Mouse (Mus musculus) MN1 (cell line): ENCODE measurements around the gene Cdh4.

Experiments used
- DNase-seq: peaks from one replicate; pipeline ENCODE4 v3.0.0-alpha.2; 2016; ENCODE audit warnings: low spot score

The Cdh4 gene

GRCm38 (mm10) chr2:179733141-179733831, 291.1 kb downstream of the Cdh4 start:
- no peak for DNase-seq

- DNase-seq = no peak
Measured at GRCm38 (mm10) chr2:179742419-179742818, 300.2 kb downstream of the Cdh4 start.

- DNase-seq = no peak
Measured at GRCm38 (mm10) chr2:179742828-179743227, 300.6 kb downstream of the Cdh4 start.

GRCm38 (mm10) chr2:179746491-179746890, 304.3 kb downstream of the Cdh4 start:
- no peak for DNase-seq

- DNase-seq = no peak
Measured at GRCm38 (mm10) chr2:179749399-179749798, 307.2 kb downstream of the Cdh4 start.

GRCm38 (mm10) chr2:179753811-179754210, 311.6 kb downstream of the Cdh4 start:
- no peak for DNase-seq

- DNase-seq = no peak
Measured at GRCm38 (mm10) chr2:179754776-179755175, 312.5 kb downstream of the Cdh4 start.

GRCm38 (mm10) chr2:179761718-179762441, 319.6 kb downstream of the Cdh4 start:
- DNase-seq = no peak

GRCm38 (mm10) chr2:179762521-179763305, 320.5 kb downstream of the Cdh4 start:
- DNase-seq = no peak

GRCm38 (mm10) chr2:179764460-179764859, 322.2 kb downstream of the Cdh4 start:
- no peak for DNase-seq

- DNase-seq = no peak
Measured at GRCm38 (mm10) chr2:179766664-179767526, 324.7 kb downstream of the Cdh4 start.

GRCm38 (mm10) chr2:179767527-179767849, 325.3 kb downstream of the Cdh4 start:
- DNase-seq = no peak

GRCm38 (mm10) chr2:179769137-179769536, 326.9 kb downstream of the Cdh4 start:
- DNase-seq = no peak

GRCm38 (mm10) chr2:179769943-179770342, 327.7 kb downstream of the Cdh4 start:
- no peak for DNase-seq

GRCm38 (mm10) chr2:179774440-179775110, 332.3 kb downstream of the Cdh4 start:
- DNase-seq = no peak

GRCm38 (mm10) chr2:179775999-179776705, 333.9 kb downstream of the Cdh4 start:
- DNase-seq = no peak

- DNase-seq = no peak
Measured at GRCm38 (mm10) chr2:179779266-179779665, 337.0 kb downstream of the Cdh4 start.

GRCm38 (mm10) chr2:179780961-179781360, 338.7 kb downstream of the Cdh4 start:
- DNase-seq = no peak

- no peak for DNase-seq
Measured at GRCm38 (mm10) chr2:179787256-179787655, 345.0 kb downstream of the Cdh4 start.

GRCm38 (mm10) chr2:179787797-179788196, 345.6 kb downstream of the Cdh4 start:
- DNase-seq = no peak

GRCm38 (mm10) chr2:179790684-179791083, 348.5 kb downstream of the Cdh4 start:
- no peak for DNase-seq
